8 mouse cellular contexts compared by ENCODE assay signal in the genomic region with DNA sequence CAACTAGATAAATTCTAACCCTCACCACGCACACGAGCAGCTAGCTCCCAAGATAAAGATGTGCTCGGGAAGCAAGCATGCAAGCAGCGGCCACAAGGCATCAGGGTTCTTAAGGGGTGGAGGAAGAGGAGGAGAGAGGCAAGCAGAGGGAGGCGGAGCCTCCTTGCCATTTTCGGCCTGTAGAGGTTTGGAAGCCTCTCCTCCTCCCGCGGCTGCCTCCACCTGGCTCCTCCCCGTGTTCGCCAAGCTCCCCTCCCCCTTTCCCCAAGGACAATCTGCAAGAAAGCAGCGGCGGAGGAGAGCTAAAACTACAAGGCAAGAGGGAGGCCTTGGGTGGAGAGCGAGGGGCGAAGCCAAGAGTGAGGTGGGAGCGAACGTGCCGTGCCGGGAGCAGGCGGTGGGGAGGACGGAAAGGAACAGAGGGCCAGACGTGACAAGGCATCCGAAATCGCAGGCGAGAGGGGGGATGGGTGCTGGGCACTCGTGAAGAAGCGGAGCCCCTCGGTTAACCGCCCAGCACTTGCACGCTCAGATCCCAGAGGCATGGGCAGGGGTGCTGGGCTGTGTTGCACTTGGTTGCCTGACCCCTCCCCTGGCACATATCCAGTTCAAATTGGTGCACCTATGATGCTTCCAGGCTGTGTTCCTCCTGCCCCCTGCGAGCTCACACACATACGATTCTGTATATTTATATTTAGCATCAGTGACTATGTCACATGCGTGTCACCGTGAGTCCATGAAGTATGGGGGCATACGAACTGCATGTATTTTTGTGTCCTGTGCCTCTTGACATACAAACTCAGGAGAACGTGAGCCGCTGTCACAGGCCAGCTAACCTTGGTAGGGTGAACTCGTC. TPM values are rescaled to one million over a fixed set of nuclear protein-coding genes. Genes with fewer than 3 reads are reported as not detected.
A peak's percentile ranks its signal among the peaks of the same experiment; 100 is the strongest.
DNase-seq lines count a peak whose midpoint lies in the region; ATAC-seq and TF ChIP-seq lines count a peak whose summit lies in the region.

No protein-coding gene starts in this region.

- peaks cover 10% of the 10 kb centered on the region for H3K36me3 ChIP-seq in forebrain, embryonic 13.5 days (ENCODE audit: poor library complexity, severe bottlenecking)
- peaks cover 12% of the 10 kb centered on the region for H3K36me3 ChIP-seq in heart, postnatal 0 days (replicated peaks; ENCODE audit: control insufficient read depth, insufficient read depth, low read length)
- no peaks in the 10 kb centered on the region for H3K36me3 ChIP-seq in liver, embryonic 14.5 days (replicated peaks; ENCODE audit: control insufficient read depth, insufficient read depth, low read depth)
- no peaks in the 10 kb centered on the region for H3K36me3 ChIP-seq in neural tube, embryonic 11.5 days (ENCODE audit: control insufficient read depth, insufficient read depth, low read length)
- no peaks in the 10 kb centered on the region for H3K36me3 ChIP-seq in stomach, postnatal 0 days (ENCODE audit: control insufficient read depth, insufficient read depth, low read length)

- DNase-seq in ES-CJ7 (ENCODE audit: low read depth, low spot score): peak; percentile 93
- DNase-seq in heart, postnatal 0 days (ENCODE audit: low spot score): peak; percentile 90
- DNase-seq in kidney, postnatal 36 days: peak; percentile 90 to 93
- DNase-seq in liver, embryonic 14.5 days (ENCODE audit: low read depth in 3 of 3, low spot score in 3 of 3): peak; percentile 78 to 81 (median 78)
- DNase-seq in neural tube, embryonic 11.5 days (ENCODE audit: low spot score): peak; percentile 85
- peak; percentile 86 for DNase-seq in stomach, postnatal 0 days (ENCODE audit: low spot score)

- peak; percentile 98 for ATAC-seq in cerebellum, adult (ENCODE audit: insufficient number of reproducible peaks, low FRiP score, low TSS enrichment)
- peak; percentile 98 for ATAC-seq in forebrain, embryonic 13.5 days
- peak; percentile 88 for ATAC-seq in heart, postnatal 0 days (ENCODE audit: insufficient read depth, low read depth)
- peak; percentile 97 for ATAC-seq in liver, embryonic 14.5 days (ENCODE audit: insufficient read depth)
- ATAC-seq in neural tube, embryonic 11.5 days (ENCODE audit: insufficient read depth, low FRiP score, low TSS enrichment): peak; percentile 86
- peak; percentile 91 for ATAC-seq in stomach, postnatal 0 days (ENCODE audit: low FRiP score, low TSS enrichment)

- H3K9me3 ChIP-seq in forebrain, embryonic 13.5 days (replicated peaks): no peaks in the 10 kb centered on the region
- H3K9me3 ChIP-seq in heart, postnatal 0 days (replicated peaks; ENCODE audit: control insufficient read depth, low read length): no peaks in the 10 kb centered on the region
- no peaks in the 10 kb centered on the region for H3K9me3 ChIP-seq in liver, embryonic 14.5 days (ENCODE audit: control insufficient read depth, low read length)
- no peaks in the 10 kb centered on the region for H3K9me3 ChIP-seq in neural tube, embryonic 11.5 days (ENCODE audit: control insufficient read depth, low read length)
- no peaks in the 10 kb centered on the region for H3K9me3 ChIP-seq in stomach, postnatal 0 days (ENCODE audit: control insufficient read depth, low read length)

- H3K4me3 ChIP-seq in forebrain, embryonic 13.5 days: peak overlapping the region; percentile 63
- H3K4me3 ChIP-seq in heart, postnatal 0 days (ENCODE audit: low read depth, low read length): peak overlapping the region; percentile 79
- peak overlapping the region; percentile 57 to 81 for H3K4me3 ChIP-seq in liver, embryonic 14.5 days (ENCODE audit: insufficient read depth in 1 of 2, low read depth in 2 of 2, low read length in 2 of 2)
- H3K4me3 ChIP-seq in neural tube, embryonic 11.5 days (ENCODE audit: low read depth, low read length): peak overlapping the region; percentile 52
- peak overlapping the region; percentile 68 for H3K4me3 ChIP-seq in stomach, postnatal 0 days (ENCODE audit: low read depth, low read length)

- WGBS in forebrain, embryonic 13.5 days: 4% methylated on average over 37 of the region's 37 CpGs
- 2% methylated on average over 37 of the region's 37 CpGs for WGBS in heart, postnatal 0 days
- 3% methylated on average over 37 of the region's 37 CpGs for WGBS in liver, embryonic 14.5 days (ENCODE audit: insufficient replicate concordance)
- 5% methylated on average over 37 of the region's 37 CpGs for WGBS in neural tube, embryonic 11.5 days
- WGBS in stomach, postnatal 0 days: 2% methylated on average over 35 of the region's 37 CpGs

- TF ChIP-seq CTCF in heart, postnatal 0 days (IDR thresholded peaks at IDR 0.05; ENCODE audit: low read depth): 0 out of 2 replicates have a peak, but pooled peaks have one; percentile 8
- TF ChIP-seq CTCF in liver, embryonic 14.5 days (IDR thresholded peaks at IDR 0.05; ENCODE audit: low read depth): no peak; the same call in 1 of the 2 replicates
- TF ChIP-seq CTCF in stomach, postnatal 0 days (IDR thresholded peaks at IDR 0.05; ENCODE audit: low read depth): peak; percentile 30; the same call in 1 of the 2 replicates

- TF ChIP-seq EP300 in heart, postnatal 0 days (IDR thresholded peaks at IDR 0.05; ENCODE audit: low read depth): no peak
- TF ChIP-seq EP300 in liver, embryonic 14.5 days (IDR thresholded peaks at IDR 0.05; ENCODE audit: low read depth): no peak
- no peak for TF ChIP-seq EP300 in stomach, postnatal 0 days (optimal IDR thresholded peaks at IDR 0.05)

- peak overlapping the region; percentile 73 for H3K4me2 ChIP-seq in forebrain, embryonic 13.5 days
- peak overlapping the region; percentile 92 for H3K4me2 ChIP-seq in heart, postnatal 0 days (ENCODE audit: low read depth, low read length)
- peak overlapping the region; percentile 78 for H3K4me2 ChIP-seq in liver, embryonic 14.5 days (ENCODE audit: low read depth)
- H3K4me2 ChIP-seq in neural tube, embryonic 11.5 days (ENCODE audit: low read depth): peak overlapping the region; percentile 74
- H3K4me2 ChIP-seq in stomach, postnatal 0 days (replicated peaks; ENCODE audit: low read depth): peak overlapping the region; percentile 86

- H3K9ac ChIP-seq in forebrain, embryonic 13.5 days: peak overlapping the region; percentile 79
- H3K9ac ChIP-seq in heart, postnatal 0 days (replicated peaks; ENCODE audit: low read depth, low read length): peak overlapping the region; percentile 79
- peak overlapping the region; percentile 62 for H3K9ac ChIP-seq in liver, embryonic 14.5 days (replicated peaks)
- peak overlapping the region; percentile 81 for H3K9ac ChIP-seq in neural tube, embryonic 11.5 days (ENCODE audit: low read length)
- peak overlapping the region; percentile 80 for H3K9ac ChIP-seq in stomach, postnatal 0 days (ENCODE audit: low read length)

- H3K27me3 ChIP-seq in forebrain, embryonic 13.5 days: no peaks in the 10 kb centered on the region
- 0 out of 2 replicates have a peak, but pooled peaks cover 8% of the 10 kb centered on the region for H3K27me3 ChIP-seq in heart, postnatal 0 days (ENCODE audit: control insufficient read depth, insufficient read depth, low read length)
- H3K27me3 ChIP-seq in liver, embryonic 14.5 days (ENCODE audit: control insufficient read depth, insufficient read depth, low read length): no peaks in the 10 kb centered on the region
- no peaks in the 10 kb centered on the region for H3K27me3 ChIP-seq in neural tube, embryonic 11.5 days (ENCODE audit: control insufficient read depth, insufficient read depth, low read length)
- no peaks in the 10 kb centered on the region for H3K27me3 ChIP-seq in stomach, postnatal 0 days (ENCODE audit: control insufficient read depth, insufficient read depth, low read length)

- H3K27ac ChIP-seq in forebrain, embryonic 13.5 days: peak overlapping the region; percentile 79
- H3K27ac ChIP-seq in heart, postnatal 0 days (ENCODE audit: low read depth): peak overlapping the region; percentile 91
- peak overlapping the region; percentile 46 for H3K27ac ChIP-seq in liver, embryonic 14.5 days
- H3K27ac ChIP-seq in neural tube, embryonic 11.5 days (ENCODE audit: low read depth, low read length): peak overlapping the region; percentile 31; the same call in 1 of the 2 replicates
- H3K27ac ChIP-seq in stomach, postnatal 0 days (replicated peaks): peak overlapping the region; percentile 83

- peaks cover 26% of the 10 kb centered on the region for H3K4me1 ChIP-seq in forebrain, embryonic 13.5 days
- H3K4me1 ChIP-seq in heart, postnatal 0 days (ENCODE audit: control insufficient read depth, insufficient read depth): peaks cover 32% of the 10 kb centered on the region
- H3K4me1 ChIP-seq in liver, embryonic 14.5 days (replicated peaks; ENCODE audit: control insufficient read depth in 2 of 2, insufficient read depth in 2 of 2, low read length in 1 of 2): peaks cover 18 to 33% of the 10 kb centered on the region in 2 experiments
- 0 out of 2 replicates have a peak, but pooled peaks cover 2% of the 10 kb centered on the region for H3K4me1 ChIP-seq in neural tube, embryonic 11.5 days (ENCODE audit: control insufficient read depth, insufficient read depth, low read length)
- 0 out of 2 replicates have a peak, but pooled peaks cover 3% of the 10 kb centered on the region for H3K4me1 ChIP-seq in stomach, postnatal 0 days (replicated peaks; ENCODE audit: control insufficient read depth, insufficient read depth)

RNA-seq across cellular contexts. Expression of a gene that starts 15.0 kb away (rescaled TPM):
- 26.7 and 30.7 TPM in 2 replicates for polyA plus RNA-seq in forebrain, embryonic 13.5 days (2015; fragmentation: Nextera tagmentation; extraction: Ambion mirVana)
- total RNA-seq in heart, postnatal 0 days (2014; rRNA removed; ENCODE audit: low replicate concordance): 13.3 and 16.7 TPM in 2 replicates
- 8.0 and 10.1 TPM in 2 replicates for polyA plus RNA-seq in heart, postnatal 0 days (2015; fragmentation: Nextera tagmentation; extraction: Ambion mirVana)
- 8.7 and 10.7 TPM in 2 replicates for polyA plus RNA-seq in liver, embryonic 14.5 days (2012; rRNA removed)
- 15.3 and 16.9 TPM in 2 replicates for polyA plus RNA-seq in liver, embryonic 14.5 days (2014; fragmentation: Nextera tagmentation; extraction: Ambion mirVana)
- polyA plus RNA-seq in neural tube, embryonic 11.5 days (2014; fragmentation: Nextera tagmentation; extraction: Ambion mirVana): 40.1 and 41.0 TPM in 2 replicates
- 10.0 and 10.8 TPM in 2 replicates for polyA plus RNA-seq in stomach, postnatal 0 days (2015; fragmentation: Nextera tagmentation; extraction: Ambion mirVana)

RNA-seq across cellular contexts. Expression of a gene that starts 16.1 kb away (rescaled TPM):
- 57.7 and 67.5 TPM in 2 replicates for polyA plus RNA-seq in forebrain, embryonic 13.5 days (2015; fragmentation: Nextera tagmentation; extraction: Ambion mirVana)
- 216 and 219 TPM in 2 replicates for total RNA-seq in heart, postnatal 0 days (2014; rRNA removed; ENCODE audit: low replicate concordance)
- polyA plus RNA-seq in heart, postnatal 0 days (2015; fragmentation: Nextera tagmentation; extraction: Ambion mirVana): 205 and 213 TPM in 2 replicates
- polyA plus RNA-seq in liver, embryonic 14.5 days (2012; rRNA removed): 18.2 and 22.4 TPM in 2 replicates
- 19.6 and 20.6 TPM in 2 replicates for polyA plus RNA-seq in liver, embryonic 14.5 days (2014; fragmentation: Nextera tagmentation; extraction: Ambion mirVana)
- 36.2 and 41.3 TPM in 2 replicates for polyA plus RNA-seq in neural tube, embryonic 11.5 days (2014; fragmentation: Nextera tagmentation; extraction: Ambion mirVana)
- polyA plus RNA-seq in stomach, postnatal 0 days (2015; fragmentation: Nextera tagmentation; extraction: Ambion mirVana): 15.5 and 16.7 TPM in 2 replicates

RNA-seq across cellular contexts. Expression of a gene that starts 56.9 kb away (rescaled TPM):
- 41.4 and 45.8 TPM in 2 replicates for polyA plus RNA-seq in forebrain, embryonic 13.5 days (2015; fragmentation: Nextera tagmentation; extraction: Ambion mirVana)
- total RNA-seq in heart, postnatal 0 days (2014; rRNA removed; ENCODE audit: low replicate concordance): 99.6 and 158 TPM in 2 replicates
- 95.6 and 111 TPM in 2 replicates for polyA plus RNA-seq in heart, postnatal 0 days (2015; fragmentation: Nextera tagmentation; extraction: Ambion mirVana)
- polyA plus RNA-seq in liver, embryonic 14.5 days (2012; rRNA removed): 9.7 and 15.1 TPM in 2 replicates
- polyA plus RNA-seq in liver, embryonic 14.5 days (2014; fragmentation: Nextera tagmentation; extraction: Ambion mirVana): 22.3 and 22.4 TPM in 2 replicates
- 50.7 and 58.1 TPM in 2 replicates for polyA plus RNA-seq in neural tube, embryonic 11.5 days (2014; fragmentation: Nextera tagmentation; extraction: Ambion mirVana)
- 31.3 and 31.9 TPM in 2 replicates for polyA plus RNA-seq in stomach, postnatal 0 days (2015; fragmentation: Nextera tagmentation; extraction: Ambion mirVana)

RNA-seq across cellular contexts. Expression of a gene that starts 58.4 kb away (rescaled TPM):
- 19.4 and 25.6 TPM in 2 replicates for polyA plus RNA-seq in forebrain, embryonic 13.5 days (2015; fragmentation: Nextera tagmentation; extraction: Ambion mirVana)
- 0.92 and 1.9 TPM in 2 replicates for total RNA-seq in heart, postnatal 0 days (2014; rRNA removed; ENCODE audit: low replicate concordance)
- 0.63 and 0.89 TPM in 2 replicates for polyA plus RNA-seq in heart, postnatal 0 days (2015; fragmentation: Nextera tagmentation; extraction: Ambion mirVana)
- 0.01 TPM in 1 of 2 replicates, not detected in the other for polyA plus RNA-seq in liver, embryonic 14.5 days (2012; rRNA removed)
- not detected in 2 replicates for polyA plus RNA-seq in liver, embryonic 14.5 days (2014; fragmentation: Nextera tagmentation; extraction: Ambion mirVana)
- 10.3 and 12.2 TPM in 2 replicates for polyA plus RNA-seq in neural tube, embryonic 11.5 days (2014; fragmentation: Nextera tagmentation; extraction: Ambion mirVana)
- 0.92 and 0.95 TPM in 2 replicates for polyA plus RNA-seq in stomach, postnatal 0 days (2015; fragmentation: Nextera tagmentation; extraction: Ambion mirVana)

Comparison
In these comparisons a context has a peak if more than half of its experiments do, and no peak if none do; other contexts are left out.
1. Peak in every context shown above with its lines: DNase-seq, ATAC-seq, H3K4me3 ChIP-seq and H3K27ac ChIP-seq.
2. H3K27ac ChIP-seq: peak in every context shown above with its lines; median percentile 91 in heart, postnatal 0 days; 83 in stomach, postnatal 0 days; 79 in forebrain, embryonic 13.5 days; 46 in liver, embryonic 14.5 days; 31 in neural tube, embryonic 11.5 days.